ENCODE assay signal across 22 mouse cellular contexts in the genomic region with DNA sequence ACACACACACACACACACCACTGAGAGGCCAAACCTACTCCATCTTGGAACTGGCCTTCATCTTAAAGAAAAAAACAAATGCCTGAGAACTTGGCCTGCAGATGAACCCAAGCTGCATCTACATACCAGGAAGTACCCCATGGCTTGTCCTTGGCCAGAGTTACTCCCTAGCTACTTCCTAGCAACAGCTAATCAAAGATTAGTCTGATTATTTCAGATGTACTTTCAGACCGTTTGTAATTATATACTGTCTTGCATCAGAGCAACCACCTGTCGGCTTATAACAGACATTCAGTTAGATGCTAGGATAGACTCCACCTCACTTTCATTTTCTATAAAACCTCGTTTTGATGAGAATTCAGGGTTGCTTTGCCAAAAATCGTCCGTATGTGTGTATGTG. TPM values are rescaled to one million over a fixed set of nuclear protein-coding genes. Genes with fewer than 3 reads are reported as not detected.
A peak's percentile ranks its signal among the peaks of the same experiment; 100 is the strongest.
DNase-seq lines count a peak whose midpoint lies in the region; ATAC-seq and TF ChIP-seq lines count a peak whose summit lies in the region.
"Had no signal": no experiment of that assay in that cellular context is flagged by ENCODE, and none has a peak within 500 bp of the region (broad histone marks: within the 10 kb centered on the region; RNA-seq: fewer than 3 reads in every experiment).

No protein-coding gene starts in this region.

- no peak for DNase-seq in liver, embryonic 13.5 days
- DNase-seq in liver, embryonic 11.5 days (ENCODE audit: low spot score) = no peak
- peak; percentile 35 for DNase-seq in CD4-positive, CD25-positive, alpha-beta regulatory T cell, adult 2 months (ENCODE audit: low read depth, low spot score)
- DNase-seq in MEL (ENCODE audit: low read depth, low spot score) = peak; percentile 81
- DNase-seq in gastrocnemius, postnatal 14 days = no peak
- DNase-seq in ovary, postnatal 10 days (ENCODE audit: low spot score) = no peak
- DNase-seq: adrenal gland, adult 2 months; cerebellum, adult 9-10 months; gastrocnemius, postnatal 10 days; kidney, adult 9 months; lung, postnatal 14 days had no signal

- 58% methylated on average over 5 of the region's 5 CpGs for WGBS in liver, embryonic 13.5 days (ENCODE audit: insufficient replicate concordance)
- WGBS in liver, embryonic 11.5 days = 76% methylated on average over 5 of the region's 5 CpGs
- 19% methylated on average over 5 of the region's 5 CpGs for WGBS in intestine, postnatal 0 days
- WGBS in kidney, embryonic 16.5 days = 67% methylated on average over 5 of the region's 5 CpGs

- no peaks in the 10 kb centered on the region for H3K36me3 ChIP-seq in liver, embryonic 13.5 days
- H3K36me3 ChIP-seq in liver, embryonic 11.5 days (ENCODE audit: control insufficient read depth, insufficient read depth, low read length) = no peaks in the 10 kb centered on the region
- H3K36me3 ChIP-seq in MEL (ENCODE audit: control insufficient read depth in 1 of 2, insufficient read depth in 2 of 2, low read length in 2 of 2) = peaks cover 0 to 57% of the 10 kb centered on the region in 2 experiments; a peak in 2 of 4 replicates
- H3K36me3 ChIP-seq in intestine, postnatal 0 days (ENCODE audit: control insufficient read depth, insufficient read depth) = no peaks in the 10 kb centered on the region
- H3K36me3 ChIP-seq in kidney, embryonic 16.5 days (ENCODE audit: insufficient read depth, low read length) = no peaks in the 10 kb centered on the region
- H3K36me3 ChIP-seq: G1E; heart, embryonic 15.5 days; limb, embryonic 12.5 days had no signal

- no peaks in the 10 kb centered on the region for H3K9me3 ChIP-seq in liver, embryonic 13.5 days (replicated peaks)
- H3K9me3 ChIP-seq in liver, embryonic 11.5 days (ENCODE audit: control insufficient read depth, low read length) = no peaks in the 10 kb centered on the region
- H3K9me3 ChIP-seq in MEL (replicated peaks; ENCODE audit: insufficient read depth, low read length) = no peaks in the 10 kb centered on the region
- H3K9me3 ChIP-seq in intestine, postnatal 0 days (ENCODE audit: control insufficient read depth) = no peaks in the 10 kb centered on the region
- H3K9me3 ChIP-seq in kidney, embryonic 16.5 days (ENCODE audit: low read length) = no peaks in the 10 kb centered on the region
- H3K9me3 ChIP-seq: G1E; heart, embryonic 15.5 days; limb, embryonic 12.5 days; megakaryocyte, embryonic 14.5 days had no signal

- H3K4me2 ChIP-seq in liver, embryonic 13.5 days = no peak overlapping the region
- H3K4me2 ChIP-seq in liver, embryonic 11.5 days = no peak overlapping the region
- no peak overlapping the region for H3K4me2 ChIP-seq in intestine, postnatal 0 days (replicated peaks; ENCODE audit: low read depth)
- H3K4me2 ChIP-seq in kidney, embryonic 16.5 days (replicated peaks; ENCODE audit: low read depth, low read length) = no peak overlapping the region
- H3K4me2 ChIP-seq: heart, embryonic 15.5 days; limb, embryonic 12.5 days had no signal

- TF ChIP-seq RAD21 in MEL (IDR thresholded peaks at IDR 0.05; ENCODE audit: low read depth, low read length) = no peak

- peak; percentile 90 to 97 for TF ChIP-seq EP300 in MEL (IDR thresholded peaks at IDR 0.05; ENCODE audit: low read depth in 1 of 2, low read length in 2 of 2)

- no peaks in the 10 kb centered on the region for H3K79me2 ChIP-seq in MEL (ENCODE audit: control insufficient read depth, insufficient read depth, low read length, poor library complexity)

- H3K27ac ChIP-seq in liver, embryonic 13.5 days = 0 out of 2 replicates have a peak overlapping the region, but pooled peaks have one; percentile 21
- H3K27ac ChIP-seq in liver, embryonic 11.5 days (ENCODE audit: low read depth, low read length) = no peak overlapping the region
- peak overlapping the region; percentile 87 for H3K27ac ChIP-seq in MEL (ENCODE audit: control insufficient read depth, low read depth, low read length)
- H3K27ac ChIP-seq in intestine, postnatal 0 days (ENCODE audit: low read depth, low read length) = no peak overlapping the region
- H3K27ac ChIP-seq in kidney, embryonic 16.5 days (ENCODE audit: low read length) = no peak overlapping the region
- H3K27ac ChIP-seq: heart, adult 2 months; heart, embryonic 15.5 days; hindbrain, postnatal 0 days; limb, embryonic 12.5 days had no signal

- no peak for ATAC-seq in liver, embryonic 13.5 days (ENCODE audit: low read depth)
- no peak for ATAC-seq in liver, embryonic 11.5 days (replicated peaks; ENCODE audit: low FRiP score)
- ATAC-seq in intestine, postnatal 0 days = peak; percentile 40
- no peak for ATAC-seq in kidney, embryonic 16.5 days (ENCODE audit: low FRiP score, low TSS enrichment)
- ATAC-seq: forebrain, embryonic 14.5 days; hindbrain, postnatal 0 days; midbrain, embryonic 16.5 days had no signal

- no peak overlapping the region for H3K9ac ChIP-seq in liver, embryonic 13.5 days
- no peak overlapping the region for H3K9ac ChIP-seq in liver, embryonic 11.5 days (ENCODE audit: low read depth, low read length)
- H3K9ac ChIP-seq in MEL (ENCODE audit: control insufficient read depth, low read depth, low read length, poor library complexity, severe bottlenecking) = peak overlapping the region; percentile 45
- H3K9ac ChIP-seq in intestine, postnatal 0 days (ENCODE audit: low read depth, low read length) = no peak overlapping the region
- no peak overlapping the region for H3K9ac ChIP-seq in kidney, embryonic 16.5 days (replicated peaks; ENCODE audit: low read length)
- H3K9ac ChIP-seq: heart, embryonic 15.5 days; limb, embryonic 12.5 days had no signal

- H3K4me1 ChIP-seq in liver, embryonic 13.5 days (replicated peaks) = peaks cover 60% of the 10 kb centered on the region
- H3K4me1 ChIP-seq in liver, embryonic 11.5 days (replicated peaks; ENCODE audit: control insufficient read depth, insufficient read depth, low read length) = peaks cover 47% of the 10 kb centered on the region
- peaks cover 55 to 58% of the 10 kb centered on the region in 2 experiments for H3K4me1 ChIP-seq in MEL (ENCODE audit: control insufficient read depth in 1 of 2, insufficient read depth in 2 of 2, low read length in 2 of 2)
- peaks cover 8% of the 10 kb centered on the region; the same call in 1 of the 2 replicates for H3K4me1 ChIP-seq in intestine, postnatal 0 days (replicated peaks; ENCODE audit: control insufficient read depth, insufficient read depth, low read length)
- peaks cover 23% of the 10 kb centered on the region for H3K4me1 ChIP-seq in kidney, embryonic 16.5 days (ENCODE audit: insufficient read depth, low read length)

- no peak overlapping the region for H3K4me3 ChIP-seq in liver, embryonic 13.5 days (replicated peaks)
- H3K4me3 ChIP-seq in liver, embryonic 11.5 days (ENCODE audit: low read depth, low read length) = no peak overlapping the region
- H3K4me3 ChIP-seq in MEL (ENCODE audit: control insufficient read depth in 1 of 2, insufficient read depth in 1 of 2, low read depth in 2 of 2, low read length in 2 of 2) = peak overlapping the region in 1 of 2 experiments; percentile 35; a peak in 2 of 4 replicates
- no peak overlapping the region for H3K4me3 ChIP-seq in intestine, postnatal 0 days (ENCODE audit: low read depth, low read length)
- H3K4me3 ChIP-seq in kidney, embryonic 16.5 days (ENCODE audit: low read length) = no peak overlapping the region
- H3K4me3 ChIP-seq: erythroblast, embryonic 14.5 days; heart, adult 2 months; heart, embryonic 15.5 days; limb, embryonic 12.5 days; megakaryocyte, embryonic 14.5 days had no signal

- TF ChIP-seq CTCF in MEL (IDR thresholded peaks at IDR 0.05 in 2 of 3, conservative IDR thresholded peaks at IDR 0.05 in 1 of 3; ENCODE audit: control insufficient read depth in 1 of 3, insufficient read depth in 1 of 3, low read depth in 2 of 3, low read length in 3 of 3, poor library complexity in 1 of 3, severe bottlenecking in 1 of 3) = no peak
- TF ChIP-seq CTCF in intestine, postnatal 0 days (IDR thresholded peaks at IDR 0.05; ENCODE audit: low read depth) = no peak

- H3K27me3 ChIP-seq in liver, embryonic 13.5 days = no peaks in the 10 kb centered on the region
- H3K27me3 ChIP-seq in liver, embryonic 11.5 days (replicated peaks; ENCODE audit: control insufficient read depth, insufficient read depth, low read length) = no peaks in the 10 kb centered on the region
- no peaks in the 10 kb centered on the region for H3K27me3 ChIP-seq in MEL (ENCODE audit: control insufficient read depth in 1 of 2, insufficient read depth in 2 of 2, low read length in 2 of 2)
- no peaks in the 10 kb centered on the region for H3K27me3 ChIP-seq in intestine, postnatal 0 days (replicated peaks; ENCODE audit: control insufficient read depth, insufficient read depth, low read length)
- no peaks in the 10 kb centered on the region for H3K27me3 ChIP-seq in kidney, embryonic 16.5 days (ENCODE audit: insufficient read depth, low read length)
- H3K27me3 ChIP-seq: heart, embryonic 15.5 days; limb, embryonic 12.5 days; megakaryocyte, embryonic 14.5 days had no signal

- TF ChIP-seq POLR2A in MEL (IDR thresholded peaks at IDR 0.05; ENCODE audit: control insufficient read depth in 1 of 2, insufficient read depth in 1 of 2, low read depth in 1 of 2, low read length in 2 of 2, poor library complexity in 1 of 2) = no peak

- intact Hi-C loops in gastrocnemius, postnatal 14 days (cut with DNase I; ENCODE audit: low total_unique reads) = no loop called here

TF ChIP-seq in MEL, 35 proteins besides CTCF, POLR2A, EP300 and RAD21 (continues in another document):
- TF ChIP-seq TBP (IDR thresholded peaks at IDR 0.05; ENCODE audit: low read depth, low read length) = peak; percentile 53; the same call in 1 of the 2 replicates
- TF ChIP-seq MYB (IDR thresholded peaks at IDR 0.05; ENCODE audit: low read depth, low read length) = peak; percentile 96
- TF ChIP-seq ZKSCAN1 (IDR thresholded peaks at IDR 0.05; ENCODE audit: low read depth, low read length) = no peak
- TF ChIP-seq TAL1 (IDR thresholded peaks at IDR 0.05; ENCODE audit: low read length) = 0 out of 2 replicates have a peak, but pooled peaks have one; percentile 12
- no peak for TF ChIP-seq ZMIZ1 (IDR thresholded peaks at IDR 0.05; ENCODE audit: low read depth, low read length)
- TF ChIP-seq SIN3A (IDR thresholded peaks at IDR 0.05; ENCODE audit: low read length) = peak; percentile 95
- peak; percentile 52; the same call in 1 of the 2 replicates for TF ChIP-seq MAX (IDR thresholded peaks at IDR 0.05; ENCODE audit: low read length)
- TF ChIP-seq JUND (IDR thresholded peaks at IDR 0.05; ENCODE audit: low read depth, low read length) = 0 out of 2 replicates have a peak, but pooled peaks have one; percentile 54

RNA-seq across cellular contexts. Expression of a gene that starts 21.7 kb away (rescaled TPM):
- 64.8 and 69.1 TPM in 2 replicates for polyA plus RNA-seq in liver, embryonic 13.5 days (2015; fragmentation: Nextera tagmentation; extraction: Ambion mirVana)
- polyA plus RNA-seq in liver, embryonic 11.5 days (2014; fragmentation: Nextera tagmentation; extraction: Ambion mirVana) = 44.1 and 47.1 TPM in 2 replicates
- 160 and 184 TPM in 2 replicates for total RNA-seq in MEL (2012; rRNA removed)
- polyA plus RNA-seq in MEL (2012; ENCODE audit: insufficient read depth in 1 of 2, insufficient read length in 2 of 2, low read depth in 1 of 2, low replicate concordance in 2 of 2, missing spikeins in 1 of 2) = 100 to 1,000 TPM; 228 to 287 TPM
- polyA plus RNA-seq in intestine, postnatal 0 days (2015; fragmentation: Nextera tagmentation; extraction: Ambion mirVana) = 526 and 586 TPM in 2 replicates
- 10 to 100 TPM; 18.7 to 19.8 TPM for total RNA-seq in gastrocnemius, postnatal 14 days (2021)
- polyA plus RNA-seq in kidney, embryonic 16.5 days (2015; fragmentation: Nextera tagmentation; extraction: Ambion mirVana) = 52.5 and 59.5 TPM in 2 replicates

Comparison
In these comparisons a context has a peak if more than half of its experiments do, and no peak if none do; other contexts are left out.
1. H3K27ac ChIP-seq: peak in liver, embryonic 13.5 days (single experiment) and MEL (single experiment); none in liver, embryonic 11.5 days (single experiment), intestine, postnatal 0 days (single experiment) and kidney, embryonic 16.5 days (single experiment).
2. DNase-seq: peak in CD4-positive, CD25-positive, alpha-beta regulatory T cell, adult 2 months (single experiment) and MEL (single experiment); none in liver, embryonic 13.5 days (single experiment), liver, embryonic 11.5 days (single experiment), gastrocnemius, postnatal 14 days (single experiment) and ovary, postnatal 10 days (single experiment).